Mouse (Mus musculus): ENCODE measurements around the gene Heatr4.
"Not testable (repeated sequence)": the region's sequence is repeated elsewhere in the genome, so short reads cannot be mapped to it uniquely, and the experiment has no call there.

Gene Heatr4

GRCm38 (mm10) chr12:83984752-83985151, at the start of gene Heatr4:
Heatr4 (minus strand) TSS chr12:83984852.
- DNase-seq (ENCODE audit: low read depth in 1 of 2, low spot score in 2 of 2), result no peak

- DNase-seq (ENCODE audit: low read depth in 1 of 2, low spot score in 2 of 2), result no peak
Observed at GRCm38 (mm10) chr12:84034108-84034507, 49.5 kb upstream of the Heatr4 start.

GRCm38 (mm10) chr12:84033302-84033701, 48.6 kb upstream of the Heatr4 start:
- DNase-seq (ENCODE audit: low read depth in 1 of 2, low spot score in 2 of 2), result not testable (repeated sequence)

- DNase-seq (ENCODE audit: low read depth in 1 of 2, low spot score in 2 of 2), result no peak
Observed at GRCm38 (mm10) chr12:84032854-84033253, 48.2 kb upstream of the Heatr4 start.

GRCm38 (mm10) chr12:84030659-84031332, 46.1 kb upstream of the Heatr4 start:
- DNase-seq (ENCODE audit: low read depth in 1 of 2, low spot score in 2 of 2), result peak in 1 of 2 experiments; percentile 51

GRCm38 (mm10) chr12:84029043-84029442, 44.4 kb upstream of the Heatr4 start:
- not testable (repeated sequence) for DNase-seq (ENCODE audit: low read depth in 1 of 2, low spot score in 2 of 2)

- DNase-seq (ENCODE audit: low read depth in 1 of 2, low spot score in 2 of 2), result not testable (repeated sequence)
Observed at GRCm38 (mm10) chr12:84028328-84028727, 43.7 kb upstream of the Heatr4 start.

GRCm38 (mm10) chr12:84025888-84026287, 41.2 kb upstream of the Heatr4 start:
- DNase-seq (ENCODE audit: low read depth in 1 of 2, low spot score in 2 of 2), result no peak

GRCm38 (mm10) chr12:84023052-84023745, 38.5 kb upstream of the Heatr4 start:
- no peak for DNase-seq (ENCODE audit: low read depth in 1 of 2, low spot score in 2 of 2)

GRCm38 (mm10) chr12:84022266-84022665, 37.6 kb upstream of the Heatr4 start:
- not testable (repeated sequence) for DNase-seq (ENCODE audit: low read depth in 1 of 2, low spot score in 2 of 2)

- DNase-seq (ENCODE audit: low read depth in 1 of 2, low spot score in 2 of 2), result peak in 1 of 2 experiments; percentile 18
Observed at GRCm38 (mm10) chr12:84020528-84020927, 35.9 kb upstream of the Heatr4 start.

- DNase-seq (ENCODE audit: low read depth in 1 of 2, low spot score in 2 of 2), result no peak
Observed at GRCm38 (mm10) chr12:84013701-84014100, 29.0 kb upstream of the Heatr4 start.

- DNase-seq (ENCODE audit: low read depth in 1 of 2, low spot score in 2 of 2), result no peak
Observed at GRCm38 (mm10) chr12:84013130-84013529, 28.5 kb upstream of the Heatr4 start.

- no peak for DNase-seq (ENCODE audit: low read depth in 1 of 2, low spot score in 2 of 2)
Observed at GRCm38 (mm10) chr12:84011251-84012040, 26.8 kb upstream of the Heatr4 start.

- no peak for DNase-seq (ENCODE audit: low read depth in 1 of 2, low spot score in 2 of 2)
Observed at GRCm38 (mm10) chr12:84010201-84010600, 25.5 kb upstream of the Heatr4 start.

GRCm38 (mm10) chr12:84009171-84009965, 24.7 kb upstream of the Heatr4 start, which contains the start of gene Acot1:
Acot1 (plus strand) TSS chr12:84009490.
- DNase-seq (ENCODE audit: low read depth in 1 of 2, low spot score in 2 of 2), result peak; percentile 8 to 9

GRCm38 (mm10) chr12:84008729-84009128, 24.1 kb upstream of the Heatr4 start:
- DNase-seq (ENCODE audit: low read depth in 1 of 2, low spot score in 2 of 2), result no peak

- DNase-seq (ENCODE audit: low read depth in 1 of 2, low spot score in 2 of 2), result no peak
Observed at GRCm38 (mm10) chr12:84008251-84008650, 23.6 kb upstream of the Heatr4 start.

GRCm38 (mm10) chr12:84003866-84004265, 19.2 kb upstream of the Heatr4 start:
- DNase-seq (ENCODE audit: low read depth in 1 of 2, low spot score in 2 of 2), result no peak

GRCm38 (mm10) chr12:84000418-84000817, 15.8 kb upstream of the Heatr4 start:
- DNase-seq (ENCODE audit: low read depth in 1 of 2, low spot score in 2 of 2), result no peak

- not testable (repeated sequence) for DNase-seq (ENCODE audit: low read depth in 1 of 2, low spot score in 2 of 2)
Observed at GRCm38 (mm10) chr12:83999237-83999636, 14.6 kb upstream of the Heatr4 start.

Measured in monocyte, adult 2 months (primary cell).